In genomic region chr11:6015011-6015431, GRCm38 (mm10) we compare ENCODE assay signal across 10 mouse cellular contexts. TPM values are rescaled to one million over a fixed set of nuclear protein-coding genes. Genes with fewer than 3 reads are reported as not detected.
DNase-seq lines count a peak whose midpoint lies in the region.
"Had no signal": no experiment of that assay in that cellular context is flagged by ENCODE, and none has a peak within 500 bp of the region (broad histone marks: within the 10 kb centered on the region; RNA-seq: fewer than 3 reads in every experiment).

No protein-coding gene starts in this region.

- DNase-seq in adrenal gland, adult 2 months, result peak; percentile 72
- no peak for DNase-seq in adrenal gland, postnatal 4 days (ENCODE audit: low spot score in 2 of 2)
- DNase-seq in MN1 (ENCODE audit: low spot score), result peak; percentile 70
- DNase-seq in cerebellum, adult 11 months, result peak; percentile 81
- DNase-seq in cerebellum, postnatal 25 days, result peak; percentile 85 to 87
- DNase-seq in embryo, embryonic 10 days (ENCODE audit: low spot score), result no peak
- no peak for DNase-seq in right cerebral cortex, postnatal 10 days (ENCODE audit: low spot score in 2 of 2)
- no peak for DNase-seq in kidney, postnatal 14 days
- DNase-seq: layer of hippocampus, adult 9-11 months; right cerebral cortex, postnatal 4 days had no signal

RNA-seq across cellular contexts. Expression of gene Camk2b, which starts 51.1 kb away (rescaled TPM):
- total RNA-seq in adrenal gland, adult 2 months (2021), result 10 to 100 TPM; 11.1 to 16.2 TPM
- 10.2 and 12.0 TPM in 2 replicates for polyA plus RNA-seq in adrenal gland, adult 2 months (2012; rRNA removed)
- total RNA-seq in adrenal gland, postnatal 4 days (2021), result 10 to 100 TPM; 24.7 to 28.2 TPM

RNA-seq across cellular contexts. Expression of gene Ykt6, which starts 59.5 kb away (rescaled TPM):
- 10 to 100 TPM; 70.9 to 73.8 TPM for total RNA-seq in adrenal gland, adult 2 months (2021)
- polyA plus RNA-seq in adrenal gland, adult 2 months (2012; rRNA removed), result 34.0 and 39.4 TPM in 2 replicates
- 10 to 100 TPM; 97.9 to 98.2 TPM for total RNA-seq in adrenal gland, postnatal 4 days (2021)

Comparison
In these comparisons a context has a peak if more than half of its experiments do, and no peak if none do; other contexts are left out.
1. DNase-seq: peak in adrenal gland, adult 2 months (single experiment), MN1 (single experiment), cerebellum, adult 11 months (single experiment) and cerebellum, postnatal 25 days (2 of 2); none in adrenal gland, postnatal 4 days (0 of 2), embryo, embryonic 10 days (single experiment), right cerebral cortex, postnatal 10 days (0 of 2) and kidney, postnatal 14 days (single experiment).